Mouse (Mus musculus): Measurements from ENCODE around the gene Tigar. TPM values are rescaled to one million over a fixed set of nuclear protein-coding genes. Genes with fewer than 3 reads are reported as not detected.

Tigar gene
- total RNA-seq, 2 experiments from 2014 or later = 3.1 TPM; not detected in 1

- ATAC-seq (replicated peaks; ENCODE audit: low FRiP score, low TSS enrichment, poor library complexity, severe bottlenecking) = no peak
These were observed 34.4 kb upstream of the Tigar start for GRCm38 (mm10) chr6:127143576-127144288.

GRCm38 (mm10) chr6:127143124-127143520 is 33.8 kb upstream of the Tigar start:
- no peak for ATAC-seq (replicated peaks; ENCODE audit: low FRiP score, low TSS enrichment, poor library complexity, severe bottlenecking)

- ATAC-seq (replicated peaks; ENCODE audit: low FRiP score, low TSS enrichment, poor library complexity, severe bottlenecking) = peak; percentile 73
These were observed 33.1 kb upstream of the Tigar start for GRCm38 (mm10) chr6:127142154-127143123.

- ATAC-seq (replicated peaks; ENCODE audit: low FRiP score, low TSS enrichment, poor library complexity, severe bottlenecking) = no peak
These were observed 29.6 kb upstream of the Tigar start for GRCm38 (mm10) chr6:127138962-127139361.

GRCm38 (mm10) chr6:127133433-127134245 is 24.3 kb upstream of the Tigar start:
- ATAC-seq (replicated peaks; ENCODE audit: low FRiP score, low TSS enrichment, poor library complexity, severe bottlenecking) = no peak

- ATAC-seq (replicated peaks; ENCODE audit: low FRiP score, low TSS enrichment, poor library complexity, severe bottlenecking) = no peak
These were observed 23.4 kb upstream of the Tigar start for GRCm38 (mm10) chr6:127132719-127133118.

GRCm38 (mm10) chr6:127131946-127132345 is 22.6 kb upstream of the Tigar start:
- ATAC-seq (replicated peaks; ENCODE audit: low FRiP score, low TSS enrichment, poor library complexity, severe bottlenecking) = no peak

- ATAC-seq (replicated peaks; ENCODE audit: low FRiP score, low TSS enrichment, poor library complexity, severe bottlenecking) = no peak
These were observed 21.0 kb upstream of the Tigar start for GRCm38 (mm10) chr6:127130377-127130776.

GRCm38 (mm10) chr6:127129659-127130058 is 20.3 kb upstream of the Tigar start:
- no peak for ATAC-seq (replicated peaks; ENCODE audit: low FRiP score, low TSS enrichment, poor library complexity, severe bottlenecking)

GRCm38 (mm10) chr6:127123506-127123905 is 14.1 kb upstream of the Tigar start:
- ATAC-seq (replicated peaks; ENCODE audit: low FRiP score, low TSS enrichment, poor library complexity, severe bottlenecking) = no peak

GRCm38 (mm10) chr6:127122996-127123395 is 13.6 kb upstream of the Tigar start:
- ATAC-seq (replicated peaks; ENCODE audit: low FRiP score, low TSS enrichment, poor library complexity, severe bottlenecking) = no peak

GRCm38 (mm10) chr6:127122221-127122806 is 13.0 kb upstream of the Tigar start:
- ATAC-seq (replicated peaks; ENCODE audit: low FRiP score, low TSS enrichment, poor library complexity, severe bottlenecking) = peak; percentile 64

GRCm38 (mm10) chr6:127114753-127115456 is 5.5 kb upstream of the Tigar start:
- no peak for ATAC-seq (replicated peaks; ENCODE audit: low FRiP score, low TSS enrichment, poor library complexity, severe bottlenecking)

- no peak for ATAC-seq (replicated peaks; ENCODE audit: low FRiP score, low TSS enrichment, poor library complexity, severe bottlenecking)
These were observed 843 bp downstream of the Tigar start for GRCm38 (mm10) chr6:127108368-127109060.

- no peak for ATAC-seq (replicated peaks; ENCODE audit: low FRiP score, low TSS enrichment, poor library complexity, severe bottlenecking)
These were observed 1.9 kb downstream of the Tigar start for GRCm38 (mm10) chr6:127107413-127107812.

GRCm38 (mm10) chr6:127106726-127107125 is 2.6 kb downstream of the Tigar start:
- ATAC-seq (replicated peaks; ENCODE audit: low FRiP score, low TSS enrichment, poor library complexity, severe bottlenecking) = no peak

GRCm38 (mm10) chr6:127106189-127106588 is 3.2 kb downstream of the Tigar start:
- ATAC-seq (replicated peaks; ENCODE audit: low FRiP score, low TSS enrichment, poor library complexity, severe bottlenecking) = no peak

- no peak for ATAC-seq (replicated peaks; ENCODE audit: low FRiP score, low TSS enrichment, poor library complexity, severe bottlenecking)
These were observed 4.2 kb downstream of the Tigar start for GRCm38 (mm10) chr6:127105107-127105506.

Data from megakaryocyte-erythroid progenitor cell, adult 5-6 weeks (primary cell).